Mouse (Mus musculus): ENCODE results near the gene Naga.

DNA sequence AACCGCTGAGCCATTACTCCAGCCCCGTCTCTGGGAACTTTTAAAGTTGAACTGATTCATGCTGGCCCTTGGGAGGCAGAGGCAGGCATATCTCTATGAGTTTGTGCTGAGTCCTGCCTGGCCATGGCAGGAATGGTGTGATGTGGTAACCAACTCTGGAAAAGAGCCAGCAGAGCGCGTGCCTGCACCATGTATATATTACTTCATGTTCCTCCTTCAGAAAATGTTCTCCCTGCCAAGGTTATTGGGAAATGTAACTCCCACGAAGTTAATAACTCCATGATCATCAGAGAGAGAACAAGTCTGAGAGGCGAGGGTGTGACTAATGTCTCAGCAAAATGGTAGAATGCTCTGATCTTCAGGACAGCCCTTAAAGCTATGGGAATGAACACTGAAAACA, 20.9 kb downstream of the Naga start:
- TF ChIP-seq CTCF (IDR thresholded peaks at IDR 0.05; ENCODE audit: low read depth, low read length) (no peak), POLR2A (IDR thresholded peaks at IDR 0.05; ENCODE audit: extremely low read depth, insufficient read depth, low read length) (no peak)
